Mouse (Mus musculus) layer of hippocampus, adult 9-11 months (tissue): ENCODE measurements at regions not wholly inside any gene's neighbourhood (a gene's known extent, or its start where the extent isn't known, plus 50 kb on each side); places are given as distances from the start of the nearest gene placed in this dataset.
"Not testable (repeated sequence)": the region's sequence is repeated elsewhere in the genome, so short reads cannot be mapped to it uniquely, and the experiment has no call there.

Experiments used
- DNase-seq: peaks from one replicate; pipeline ENCODE4 v3.0.0; 2022

GRCm38 (mm10) chr1:48792573-48792972 is 1899.9 kb upstream of the Slc39a10 start:
- DNase-seq, result no peak

GRCm38 (mm10) chr1:48753252-48753755 is 1860.7 kb upstream of the Slc39a10 start:
- DNase-seq, result no peak

GRCm38 (mm10) chr1:48733580-48733979 is 1840.9 kb upstream of the Slc39a10 start:
- DNase-seq, result peak; percentile 79

- DNase-seq, result not testable (repeated sequence)
Measured at GRCm38 (mm10) chr1:48708606-48709005, 1816.0 kb upstream of the Slc39a10 start.
